Mouse (Mus musculus) limb, embryonic 13.5 days (tissue): ENCODE results near the gene Nup107. TPM values are rescaled to one million over a fixed set of nuclear protein-coding genes. Genes with fewer than 3 reads are reported as not detected.
"Not testable (repeated sequence)": the region's sequence is repeated elsewhere in the genome, so short reads cannot be mapped to it uniquely, and the experiment has no call there.

ENCODE experiments used
- ATAC-seq: fragments of 200-750 bp; cut with Nextera tagmentation; 2 replicates; pipeline ENCODE4 v1.8.0; 2017; ENCODE audit warnings: low read depth, moderate number of reproducible peaks, moderate TSS enrichment; ENCODE audit not compliant: low FRiP score
- H3K27ac ChIP-seq: fragments of 300-500 bp; sonication (generic); 2 replicates; pipeline ENCODE4 v1.5.1; 2015; ENCODE audit warnings: inconsistent platforms, mild to moderate bottlenecking, moderate library complexity
- H3K27me3 ChIP-seq: fragments of 300-500 bp; sonication (generic); 2 replicates; pipeline ENCODE4 v1.6.1; 2015; ENCODE audit warnings: mild to moderate bottlenecking, inconsistent platforms
- H3K36me3 ChIP-seq: fragments of 300-500 bp; sonication (generic); 2 replicates; pipeline ENCODE4 v1.6.1; 2015; ENCODE audit warnings: inconsistent platforms, mild to moderate bottlenecking, moderate library complexity
- H3K4me1 ChIP-seq: fragments of 300-500 bp; sonication (generic); 2 replicates; pipeline ENCODE4 v1.6.1; 2015; ENCODE audit warnings: inconsistent platforms
- H3K4me2 ChIP-seq: fragments of 300-500 bp; sonication (generic); replicated peaks from 2 replicates; pipeline ENCODE4 v1.6.1; 2015; ENCODE audit warnings: inconsistent platforms, mild to moderate bottlenecking, moderate library complexity
- H3K4me3 ChIP-seq: fragments of 300-500 bp; sonication (generic); 2 replicates; pipeline ENCODE4 v1.5.1; 2015; ENCODE audit warnings: moderate library complexity, mild to moderate bottlenecking, inconsistent platforms
- H3K9ac ChIP-seq: fragments of 300-500 bp; sonication (generic); 2 replicates; pipeline ENCODE4 v1.6.1; 2015; ENCODE audit warnings: mild to moderate bottlenecking, inconsistent platforms
- H3K9me3 ChIP-seq: fragments of 300-500 bp; sonication (generic); 2 replicates; pipeline ENCODE4 v1.6.1; 2016; ENCODE audit warnings: inconsistent platforms
- WGBS: fragments of 180-500 bp; shearing (Covaris S2); methylation state at CpG from one replicate; pipeline ENCODE4 v1.1.7; 2015; 5-methylcytosine and 5-hydroxymethylcytosine counted together
- polyA plus RNA-seq: library from polyadenylated mRNA; unstranded; fragments of >200 nt; fragmentation: Nextera tagmentation; extraction: Ambion mirVana; gene quantifications from 2 replicates; pipeline ENCODE4 v1.2.1, GENCODE M21; 2015

Nup107 gene
- polyA plus RNA-seq, 1 experiment from 2014 or later = 68.9 TPM

DNA sequence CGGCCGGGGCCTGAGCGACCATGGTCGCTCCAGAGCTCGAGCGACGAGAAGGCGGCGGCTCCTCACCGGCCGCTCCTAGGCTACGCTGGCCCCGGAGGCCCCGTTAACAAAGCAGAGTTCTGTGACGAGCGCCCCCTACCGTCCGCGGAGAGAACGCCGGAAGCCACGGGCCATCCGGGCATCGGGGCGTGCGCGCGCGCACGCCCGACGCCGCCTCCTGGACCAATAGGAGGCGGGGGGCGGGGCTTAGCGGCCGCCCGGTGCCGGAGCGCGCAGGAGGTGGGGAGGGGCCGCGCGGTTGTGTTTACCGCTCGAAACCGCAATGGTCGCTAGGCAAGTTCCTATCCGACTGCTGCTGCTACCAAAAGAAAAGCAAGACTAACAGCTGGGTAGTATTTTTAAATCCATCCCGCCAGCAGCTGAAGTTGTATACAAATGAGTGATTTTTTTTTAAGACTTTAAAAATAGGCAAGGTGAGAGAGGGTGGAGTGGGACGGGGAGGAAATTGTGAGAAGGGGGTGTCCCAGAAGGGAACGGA, 81.8 kb downstream of the Nup107 start, which contains the start of gene Mdm2:
TSS of gene Mdm2 (minus strand) at position 155 of the 538 bp plus-strand sequence.
- Histone ChIP-seq H3K36me3 (peaks cover 23% of the 10 kb centered on the region), H3K4me2 (peak within 1 kb of the TSS; percentile 80), H3K4me1 (peaks cover 14% of the 10 kb centered on the region), H3K27me3 (no peaks in the 10 kb centered on the region), H3K9ac (peak within 1 kb of the TSS; percentile 99), H3K9me3 (no peaks in the 10 kb centered on the region), H3K27ac (peak within 1 kb of the TSS; percentile 97), H3K4me3 (peak within 1 kb of the TSS; percentile 89)
- under 1% methylated on average over 52 of the region's 52 CpGs for WGBS
- peak; percentile 92 for ATAC-seq

DNA sequence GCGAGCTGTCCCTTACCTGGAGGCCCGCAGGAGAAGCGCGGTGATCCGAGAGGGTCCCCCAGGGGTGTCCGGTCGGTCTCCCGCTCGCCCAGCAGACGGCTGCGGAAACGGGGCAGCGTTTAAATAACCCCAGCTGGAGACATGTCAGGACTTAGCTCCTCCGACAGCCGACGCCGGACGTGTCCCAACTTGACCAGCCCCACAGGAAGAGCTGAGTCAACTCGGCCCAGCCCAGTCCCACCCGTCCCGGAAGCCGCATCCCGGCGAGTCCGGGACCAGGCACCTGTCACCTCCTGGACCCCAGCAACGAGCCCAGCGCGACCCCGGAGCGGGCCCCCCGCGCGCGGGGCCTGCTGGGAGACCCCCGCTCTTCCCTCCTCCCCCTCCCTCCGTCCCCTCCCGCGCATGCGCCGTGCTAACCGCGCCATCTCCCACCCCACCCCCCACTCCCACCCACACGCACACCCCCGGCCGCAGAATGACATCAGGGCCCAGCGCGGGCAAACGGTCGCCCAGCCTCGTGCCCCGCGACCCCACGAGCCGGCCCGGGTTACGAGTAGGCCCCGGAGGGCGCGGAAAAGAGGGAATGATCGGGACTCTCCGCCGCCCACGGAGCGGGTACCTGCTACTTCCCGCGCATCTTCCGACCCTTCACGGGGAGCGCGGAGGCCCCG, 82.4 kb downstream of the Nup107 start:
- Histone ChIP-seq H3K4me1 (peaks cover 14% of the 10 kb centered on the region), H3K36me3 (peaks cover 29% of the 10 kb centered on the region), H3K4me3 (peak overlapping the region; percentile 89), H3K9ac (peak overlapping the region; percentile 99), H3K27me3 (no peaks in the 10 kb centered on the region), H3K9me3 (no peaks in the 10 kb centered on the region), H3K4me2 (peak overlapping the region; percentile 80), H3K27ac (peak overlapping the region; percentile 97)
- WGBS = under 1% methylated on average over 62 of the region's 71 CpGs
- peak; percentile 78 for ATAC-seq

DNA sequence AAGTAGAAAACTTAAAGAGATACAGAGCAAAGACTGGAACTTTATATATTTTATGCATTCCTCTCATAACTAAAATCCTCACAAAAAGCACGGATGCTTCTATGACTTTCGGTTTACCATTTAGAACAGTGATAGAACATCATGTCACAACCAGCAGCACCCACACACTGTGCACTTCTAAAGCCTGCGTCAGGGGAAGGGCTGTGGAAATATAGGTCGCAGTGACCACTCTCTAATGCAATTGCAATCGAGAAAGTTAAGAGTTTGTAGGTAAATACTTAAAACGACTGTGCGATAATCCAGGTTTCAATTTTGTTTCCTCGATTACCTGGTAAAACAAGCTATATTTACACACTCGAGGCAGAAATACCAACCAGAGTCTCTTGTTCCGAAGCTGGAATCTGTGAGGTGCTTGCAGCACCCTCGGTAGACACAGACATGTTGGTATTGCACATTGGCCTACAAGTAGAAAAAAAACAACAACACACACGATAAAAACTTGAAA, 83.1 kb downstream of the Nup107 start:
- 51% methylated on average over 12 of the region's 12 CpGs for WGBS
- H3K27me3 ChIP-seq = no peaks in the 10 kb centered on the region
- no peak overlapping the region; the same call in 1 of the 2 replicates for H3K27ac ChIP-seq
- H3K4me2 ChIP-seq = peak overlapping the region; percentile 80
- peak overlapping the region; percentile 99 for H3K9ac ChIP-seq
- ATAC-seq = no peak
- peaks cover 36% of the 10 kb centered on the region for H3K36me3 ChIP-seq
- peak overlapping the region; percentile 89 for H3K4me3 ChIP-seq
- no peaks in the 10 kb centered on the region for H3K9me3 ChIP-seq
- H3K4me1 ChIP-seq = peaks cover 14% of the 10 kb centered on the region

DNA sequence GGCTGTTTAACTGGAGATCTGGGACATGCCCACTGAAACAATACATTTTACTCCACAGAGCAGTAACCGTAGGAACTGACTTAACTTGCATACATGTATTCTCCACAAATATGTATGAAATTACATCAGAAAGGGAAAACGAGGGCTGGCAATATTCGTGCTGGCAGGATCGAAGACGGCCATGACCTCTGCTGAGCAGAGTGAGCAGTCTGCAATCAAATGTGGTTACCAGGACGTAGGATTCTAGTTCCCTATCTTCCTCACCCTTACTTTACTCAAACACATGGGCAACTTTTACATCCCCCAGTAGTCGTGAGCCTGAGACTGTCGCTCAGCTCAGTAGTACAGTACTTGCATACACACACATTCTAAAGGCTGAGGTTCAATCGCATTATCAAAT, 83.6 kb downstream of the Nup107 start:
- Histone ChIP-seq H3K36me3 (peaks cover 41% of the 10 kb centered on the region), H3K4me3 (peak overlapping the region; percentile 89), H3K9me3 (no peaks in the 10 kb centered on the region), H3K4me2 (peak overlapping the region; percentile 80), H3K27ac (no peak overlapping the region), H3K27me3 (no peaks in the 10 kb centered on the region), H3K9ac (peak overlapping the region; percentile 99; the same call in 1 of the 2 replicates), H3K4me1 (peaks cover 14% of the 10 kb centered on the region)
- 89% methylated on average over 9 of the region's 9 CpGs for WGBS
- no peak for ATAC-seq

DNA sequence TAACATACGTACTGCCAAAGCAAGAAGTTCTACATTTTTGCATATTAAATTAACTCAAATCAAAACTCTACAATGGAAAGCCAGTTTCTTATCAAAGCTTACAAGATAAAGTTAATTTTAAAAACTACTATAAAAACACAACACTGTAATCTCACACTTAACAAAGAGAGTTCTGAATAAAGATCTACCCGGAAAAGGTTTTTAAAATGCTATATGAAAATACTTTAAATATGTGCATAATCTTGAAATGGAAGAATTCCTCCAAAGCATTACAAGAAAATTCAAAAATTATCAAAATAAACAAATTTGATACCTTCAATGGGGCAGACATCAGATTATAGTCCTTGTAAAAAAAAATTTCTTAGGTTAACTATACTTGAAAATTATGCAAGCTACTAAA, 84.1 kb downstream of the Nup107 start:
- 92% methylated on average over 2 of the region's 2 CpGs for WGBS

DNA sequence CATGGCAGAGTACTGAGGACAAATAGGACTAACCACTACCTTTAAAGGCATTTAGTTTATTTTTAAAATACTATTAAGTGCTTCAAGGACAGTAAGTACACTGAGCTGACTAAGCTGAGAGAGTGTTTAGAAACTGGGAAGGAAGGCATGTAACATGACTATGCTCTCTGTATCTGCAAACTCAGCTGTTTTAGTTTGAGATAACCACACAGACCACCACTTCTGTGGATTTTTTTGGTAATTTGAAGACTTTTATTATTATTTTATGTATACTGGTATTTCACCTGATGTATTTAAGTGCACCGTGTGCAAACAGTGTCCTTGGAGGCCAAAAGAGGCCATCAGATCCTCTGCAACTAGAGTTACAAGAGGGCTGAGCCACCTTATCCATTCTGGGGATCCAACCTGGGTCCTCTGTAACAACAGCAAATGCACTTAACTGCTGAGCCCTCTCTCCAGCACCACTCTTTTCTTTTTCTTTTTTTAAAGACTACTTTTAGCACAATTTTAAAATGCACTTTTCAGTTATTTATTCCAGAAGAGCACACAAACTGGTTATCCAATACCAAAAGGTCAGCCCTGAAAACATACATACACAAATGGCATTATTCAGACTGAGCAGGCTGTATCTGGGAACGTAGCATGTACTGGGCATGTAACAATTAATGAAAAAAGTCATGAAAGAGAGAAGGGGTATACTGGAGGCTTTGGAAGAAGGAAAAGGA, 85.2 kb downstream of the Nup107 start:
- peaks cover 14% of the 10 kb centered on the region for H3K4me1 ChIP-seq
- no peak for ATAC-seq
- peaks cover 56% of the 10 kb centered on the region for H3K36me3 ChIP-seq
- no peaks in the 10 kb centered on the region for H3K27me3 ChIP-seq
- WGBS = 90% methylated on average over 2 of the region's 2 CpGs
- H3K9ac ChIP-seq = no peak overlapping the region
- no peaks in the 10 kb centered on the region for H3K9me3 ChIP-seq
- H3K27ac ChIP-seq = no peak overlapping the region
- no peak overlapping the region for H3K4me2 ChIP-seq
- H3K4me3 ChIP-seq = no peak overlapping the region

More for the DNA sequence above, 84.1 kb downstream of the Nup107 start:
- ATAC-seq = no peak
- Histone ChIP-seq H3K4me3 (peak overlapping the region; percentile 89; the same call in 1 of the 2 replicates), H3K4me2 (no peak overlapping the region), H3K36me3 (peaks cover 45% of the 10 kb centered on the region), H3K4me1 (peaks cover 14% of the 10 kb centered on the region), H3K9ac (no peak overlapping the region), H3K27me3 (no peaks in the 10 kb centered on the region), H3K9me3 (no peaks in the 10 kb centered on the region), H3K27ac (no peak overlapping the region)

DNA sequence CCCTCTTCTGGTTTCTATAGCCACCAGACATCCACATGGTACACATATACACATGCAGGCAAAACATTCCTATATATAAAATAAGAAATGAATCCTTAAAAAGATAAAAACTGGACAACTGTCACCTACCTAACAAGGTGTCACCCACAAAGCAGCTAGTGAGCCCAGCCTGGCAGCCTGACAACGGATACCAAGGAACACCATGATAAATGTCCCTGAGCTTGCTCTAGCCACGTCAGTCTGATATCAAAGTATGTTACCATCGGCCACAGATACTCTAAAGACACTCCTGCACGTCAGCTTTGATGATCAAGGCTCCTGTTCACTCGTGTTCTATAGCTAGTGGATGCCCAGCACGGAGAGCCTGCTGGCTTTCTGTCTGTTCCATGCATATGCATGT, 86.1 kb downstream of the Nup107 start:
- ATAC-seq = no peak
- Histone ChIP-seq H3K9ac (no peak overlapping the region), H3K4me2 (no peak overlapping the region), H3K27me3 (no peaks in the 10 kb centered on the region), H3K36me3 (peaks cover 63% of the 10 kb centered on the region), H3K4me1 (peaks cover 13% of the 10 kb centered on the region), H3K27ac (no peak overlapping the region), H3K9me3 (no peaks in the 10 kb centered on the region), H3K4me3 (no peak overlapping the region)
- WGBS = 93% methylated on average over 6 of the region's 6 CpGs

DNA sequence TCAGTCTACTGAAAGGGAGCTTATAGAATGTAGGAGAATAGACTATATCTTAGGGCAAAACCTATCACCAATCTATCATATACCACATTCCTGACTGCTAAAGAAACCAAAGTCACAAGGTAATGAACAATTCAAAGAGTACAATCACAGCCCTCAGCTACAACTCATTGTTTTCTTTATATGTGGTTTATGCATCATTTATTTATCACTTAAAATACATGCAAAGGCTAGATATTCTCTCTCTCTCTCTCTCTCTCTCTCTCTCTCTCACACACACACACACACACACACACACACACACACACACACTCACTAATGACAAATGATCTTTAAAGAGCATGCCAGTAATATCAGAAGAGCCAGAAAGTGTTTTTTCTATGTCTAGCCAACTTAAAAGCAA, 86.7 kb downstream of the Nup107 start:
- no peak for ATAC-seq
- H3K27ac ChIP-seq = no peak overlapping the region
- peaks cover 9% of the 10 kb centered on the region for H3K4me1 ChIP-seq
- no peak overlapping the region for H3K4me2 ChIP-seq
- no peak overlapping the region for H3K9ac ChIP-seq
- H3K36me3 ChIP-seq = peaks cover 67% of the 10 kb centered on the region
- no peaks in the 10 kb centered on the region for H3K27me3 ChIP-seq
- no peak overlapping the region for H3K4me3 ChIP-seq
- H3K9me3 ChIP-seq = no peaks in the 10 kb centered on the region

DNA sequence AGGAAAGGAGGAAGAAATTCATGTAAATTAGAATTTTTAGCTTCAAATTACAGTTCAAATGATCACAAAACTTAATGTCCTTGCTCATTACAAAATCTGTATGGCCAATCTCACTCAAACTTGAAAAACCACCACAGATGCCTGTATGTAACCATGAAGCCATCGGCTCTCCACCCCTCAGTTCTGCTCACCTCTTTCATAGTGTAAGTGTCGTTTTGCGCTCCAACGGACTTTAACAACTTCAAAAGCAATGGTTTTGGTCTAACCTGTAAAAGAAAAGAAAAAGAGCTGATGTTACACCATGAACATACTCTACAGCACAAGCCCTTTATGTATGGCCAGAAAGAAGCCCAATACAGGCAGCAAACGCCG, 87.6 kb downstream of the Nup107 start:
- Histone ChIP-seq H3K27ac (no peak overlapping the region), H3K27me3 (no peaks in the 10 kb centered on the region), H3K4me3 (no peak overlapping the region), H3K4me1 (peaks cover 9% of the 10 kb centered on the region), H3K36me3 (peaks cover 76% of the 10 kb centered on the region), H3K9me3 (no peaks in the 10 kb centered on the region), H3K9ac (no peak overlapping the region), H3K4me2 (no peak overlapping the region)
- WGBS = 98% methylated on average over 6 of the region's 6 CpGs
- ATAC-seq = no peak

DNA sequence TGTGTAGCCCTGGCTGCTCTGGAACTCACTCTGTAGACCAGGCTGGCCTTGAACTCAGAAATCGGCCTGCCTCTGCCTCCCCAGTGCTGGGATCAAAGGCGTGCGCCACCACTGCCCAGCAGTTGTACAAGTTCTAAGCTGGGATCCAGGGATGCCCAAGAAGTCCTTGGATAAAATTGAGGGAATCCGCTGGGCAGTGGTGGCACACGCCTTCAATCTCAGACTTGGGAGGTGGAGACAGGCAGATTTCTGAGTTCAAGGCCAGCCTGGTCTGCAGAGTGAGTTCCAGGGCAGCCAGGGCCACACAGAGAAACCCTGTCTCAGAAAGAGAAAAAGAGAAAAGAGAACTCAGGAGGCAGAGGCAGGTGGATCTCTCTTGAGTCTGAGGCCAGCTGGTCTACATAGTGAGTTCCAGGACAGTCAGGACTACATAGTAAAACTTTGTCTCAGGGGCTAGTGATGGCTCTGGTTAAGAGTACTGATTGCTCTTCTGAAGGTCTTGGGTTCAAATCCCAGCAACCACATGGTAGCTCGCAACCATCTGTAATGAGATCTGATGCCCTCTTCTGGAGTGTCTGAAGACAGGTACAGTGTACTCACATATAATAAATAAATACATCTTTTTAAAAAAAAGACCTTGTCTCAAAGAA, 88.1 kb downstream of the Nup107 start:
- WGBS = 98% methylated on average over 6 of the region's 6 CpGs
- H3K36me3 ChIP-seq = peaks cover 81% of the 10 kb centered on the region
- not testable (repeated sequence) for H3K4me1 ChIP-seq, H3K27ac ChIP-seq, H3K27me3 ChIP-seq, H3K4me3 ChIP-seq, ATAC-seq, H3K9me3 ChIP-seq, H3K4me2 ChIP-seq, H3K9ac ChIP-seq

DNA sequence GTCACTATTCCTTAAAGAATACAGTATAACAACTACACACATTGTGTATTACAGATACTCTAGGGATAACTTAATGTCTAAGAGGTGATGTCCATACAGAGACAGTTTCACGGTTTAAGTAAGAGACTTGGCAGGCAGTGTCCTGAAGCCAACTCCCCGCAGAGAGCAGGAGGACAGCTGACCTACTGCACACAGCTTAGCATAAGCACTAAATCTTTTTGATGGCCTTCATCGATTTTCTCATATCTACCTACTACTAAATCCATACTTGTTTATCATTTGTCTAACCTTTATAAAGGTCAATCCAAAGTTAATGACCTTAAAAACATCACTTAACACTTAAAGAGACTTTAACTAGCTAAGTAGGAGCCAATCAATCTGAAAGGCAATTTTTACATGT, 89.0 kb downstream of the Nup107 start:
- WGBS = 88% methylated on average over 3 of the region's 3 CpGs
- no peak for ATAC-seq
- peaks cover 86% of the 10 kb centered on the region for H3K36me3 ChIP-seq

More for the DNA sequence above, 89.0 kb downstream of the Nup107 start:
- Histone ChIP-seq H3K4me3 (no peak overlapping the region), H3K27ac (no peak overlapping the region), H3K9ac (no peak overlapping the region), H3K4me2 (no peak overlapping the region), H3K27me3 (no peaks in the 10 kb centered on the region), H3K9me3 (no peaks in the 10 kb centered on the region), H3K4me1 (no peaks in the 10 kb centered on the region)
